8 mouse cellular contexts compared by ENCODE assay signal in the genomic region with DNA sequence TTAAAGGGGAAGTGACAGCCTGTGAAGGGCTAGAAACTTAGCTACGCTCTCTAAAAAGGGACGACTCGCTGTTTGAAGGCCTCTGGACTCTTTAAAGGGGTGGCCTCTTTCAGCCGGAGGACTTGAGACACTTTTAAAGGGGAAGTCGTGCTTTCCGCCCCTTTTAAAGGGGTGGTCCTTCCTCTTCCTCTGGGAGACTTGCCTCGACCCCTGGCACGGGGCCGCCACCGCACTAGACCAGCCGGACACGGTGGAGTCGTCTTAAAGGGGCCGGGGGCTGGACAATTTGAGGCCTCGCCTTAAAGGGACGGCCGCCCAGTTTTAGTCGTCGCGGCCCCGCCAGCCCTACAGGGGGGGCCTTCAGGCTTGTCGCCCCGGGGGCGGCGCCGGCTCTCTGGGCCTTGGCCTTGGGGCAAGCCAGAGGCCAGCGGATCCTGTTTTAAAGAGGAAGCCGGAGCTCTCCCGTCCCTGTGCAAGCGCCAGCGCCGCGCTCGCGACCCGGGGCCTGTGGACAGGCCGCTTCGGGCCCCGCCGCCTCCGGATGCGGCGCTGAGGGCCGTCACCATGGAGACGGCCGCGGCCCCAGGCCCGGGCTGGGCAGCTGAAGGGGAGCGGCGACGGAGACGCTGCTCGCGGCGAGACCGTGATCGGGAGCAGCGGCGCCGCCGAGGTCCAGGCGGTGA. TPM values are rescaled to one million over a fixed set of nuclear protein-coding genes. Genes with fewer than 3 reads are reported as not detected.
DNase-seq lines count a peak whose midpoint lies in the region; ATAC-seq and TF ChIP-seq lines count a peak whose summit lies in the region.

A gene (plus strand): TSS at position 565 of the 683 bp plus-strand sequence.

- peak; percentile 84 for ATAC-seq in kidney, embryonic 14.5 days (ENCODE audit: low FRiP score, low TSS enrichment)
- ATAC-seq in limb, embryonic 14.5 days (ENCODE audit: low FRiP score, low read depth): peak; percentile 81
- peak; percentile 83 for ATAC-seq in midbrain, embryonic 16.5 days
- peak; percentile 80 for ATAC-seq in stomach, embryonic 14.5 days (ENCODE audit: insufficient number of reproducible peaks, insufficient read depth, low FRiP score, low read depth)

- H3K36me3 ChIP-seq in erythroblast, embryonic 14.5 days (ENCODE audit: control insufficient read depth): peaks cover 76% of the 10 kb centered on the region
- peaks cover 63% of the 10 kb centered on the region for H3K36me3 ChIP-seq in heart, embryonic 10.5 days
- peaks cover 54% of the 10 kb centered on the region for H3K36me3 ChIP-seq in kidney, embryonic 14.5 days (ENCODE audit: control insufficient read depth, insufficient read depth, low read length)
- H3K36me3 ChIP-seq in limb, embryonic 14.5 days (ENCODE audit: control insufficient read depth, insufficient read depth, low read length): peaks cover 58% of the 10 kb centered on the region
- peaks cover 23% of the 10 kb centered on the region for H3K36me3 ChIP-seq in midbrain, embryonic 16.5 days (ENCODE audit: control insufficient read depth, insufficient read depth, low read length)
- H3K36me3 ChIP-seq in stomach, embryonic 14.5 days (ENCODE audit: control insufficient read depth, insufficient read depth, low read length): peaks cover 49% of the 10 kb centered on the region

- no peaks in the 10 kb centered on the region for H3K27me3 ChIP-seq in erythroblast, embryonic 14.5 days (ENCODE audit: control insufficient read depth)
- H3K27me3 ChIP-seq in heart, embryonic 10.5 days (ENCODE audit: insufficient read depth, poor library complexity, severe bottlenecking): no peaks in the 10 kb centered on the region
- no peaks in the 10 kb centered on the region for H3K27me3 ChIP-seq in kidney, embryonic 14.5 days (ENCODE audit: control insufficient read depth, insufficient read depth, low read length)
- H3K27me3 ChIP-seq in limb, embryonic 14.5 days (ENCODE audit: control insufficient read depth, insufficient read depth, low read length): no peaks in the 10 kb centered on the region
- H3K27me3 ChIP-seq in midbrain, embryonic 16.5 days (ENCODE audit: control insufficient read depth, insufficient read depth, low read depth, low read length): no peaks in the 10 kb centered on the region
- no peaks in the 10 kb centered on the region for H3K27me3 ChIP-seq in stomach, embryonic 14.5 days (ENCODE audit: control insufficient read depth, insufficient read depth, low read length)

- under 1% methylated on average over 61 of the region's 62 CpGs for WGBS in heart, embryonic 10.5 days
- WGBS in kidney, embryonic 14.5 days: under 1% methylated on average over 58 of the region's 62 CpGs
- WGBS in limb, embryonic 14.5 days: under 1% methylated on average over 46 of the region's 62 CpGs
- 0% methylated on average over 45 of the region's 62 CpGs for WGBS in midbrain, embryonic 16.5 days
- WGBS in stomach, embryonic 14.5 days: under 1% methylated on average over 62 of the region's 62 CpGs

- peak within 1 kb of the TSS; percentile 94 for H3K4me2 ChIP-seq in kidney, embryonic 14.5 days (replicated peaks; ENCODE audit: low read depth, low read length)
- H3K4me2 ChIP-seq in limb, embryonic 14.5 days (replicated peaks; ENCODE audit: low read depth, low read length, severe bottlenecking): peak within 1 kb of the TSS; percentile 86
- H3K4me2 ChIP-seq in midbrain, embryonic 16.5 days (ENCODE audit: low read length): peak within 1 kb of the TSS; percentile 79
- peak within 1 kb of the TSS; percentile 98 for H3K4me2 ChIP-seq in stomach, embryonic 14.5 days (replicated peaks; ENCODE audit: low read depth, low read length)

- peak; percentile 99 for DNase-seq in 416B (ENCODE audit: low read depth)
- peak; percentile 99 for DNase-seq in brain, adult 2 months (ENCODE audit: low read depth, low spot score)
- DNase-seq in heart, embryonic 10.5 days (ENCODE audit: low spot score): peak; percentile 98
- peak; percentile 96 for DNase-seq in limb, embryonic 14.5 days (ENCODE audit: low spot score)

- peak within 1 kb of the TSS; percentile 96 for H3K9ac ChIP-seq in kidney, embryonic 14.5 days (ENCODE audit: low read depth, low read length)
- H3K9ac ChIP-seq in limb, embryonic 14.5 days (ENCODE audit: low read depth, low read length, severe bottlenecking): peak within 1 kb of the TSS; percentile 92
- H3K9ac ChIP-seq in midbrain, embryonic 16.5 days (ENCODE audit: low read depth, low read length): peak within 1 kb of the TSS; percentile 88
- H3K9ac ChIP-seq in stomach, embryonic 14.5 days (replicated peaks; ENCODE audit: low read depth, low read length): peak within 1 kb of the TSS; percentile 85

- H3K27ac ChIP-seq in heart, embryonic 10.5 days: peak within 1 kb of the TSS; percentile 95
- peak within 1 kb of the TSS; percentile 98 for H3K27ac ChIP-seq in kidney, embryonic 14.5 days (ENCODE audit: low read depth, low read length)
- H3K27ac ChIP-seq in limb, embryonic 14.5 days (replicated peaks; ENCODE audit: low read depth, low read length): peak within 1 kb of the TSS; percentile 85
- peak within 1 kb of the TSS; percentile 92 for H3K27ac ChIP-seq in midbrain, embryonic 16.5 days (ENCODE audit: low read length)
- H3K27ac ChIP-seq in stomach, embryonic 14.5 days (ENCODE audit: low read length): peak within 1 kb of the TSS; percentile 92

- peaks cover 59% of the 10 kb centered on the region for H3K4me1 ChIP-seq in erythroblast, embryonic 14.5 days (ENCODE audit: control insufficient read depth)
- peaks cover 24% of the 10 kb centered on the region for H3K4me1 ChIP-seq in heart, embryonic 10.5 days
- H3K4me1 ChIP-seq in kidney, embryonic 14.5 days (ENCODE audit: control insufficient read depth, insufficient read depth, low read length): peaks cover 12% of the 10 kb centered on the region; the same call in 1 of the 2 replicates
- peaks cover 14% of the 10 kb centered on the region for H3K4me1 ChIP-seq in limb, embryonic 14.5 days (ENCODE audit: control insufficient read depth, insufficient read depth, low read length)
- H3K4me1 ChIP-seq in midbrain, embryonic 16.5 days (ENCODE audit: control insufficient read depth, insufficient read depth, low read length): peaks cover 26% of the 10 kb centered on the region
- peaks cover 19% of the 10 kb centered on the region for H3K4me1 ChIP-seq in stomach, embryonic 14.5 days (ENCODE audit: control insufficient read depth, insufficient read depth, low read length)

- no peaks in the 10 kb centered on the region for H3K9me3 ChIP-seq in erythroblast, embryonic 14.5 days (ENCODE audit: control insufficient read depth, low read length)
- no peaks in the 10 kb centered on the region for H3K9me3 ChIP-seq in heart, embryonic 10.5 days
- H3K9me3 ChIP-seq in kidney, embryonic 14.5 days (ENCODE audit: control insufficient read depth, low read length): no peaks in the 10 kb centered on the region
- H3K9me3 ChIP-seq in limb, embryonic 14.5 days (ENCODE audit: control insufficient read depth, low read length): no peaks in the 10 kb centered on the region
- no peaks in the 10 kb centered on the region for H3K9me3 ChIP-seq in midbrain, embryonic 16.5 days (replicated peaks; ENCODE audit: control insufficient read depth, low read length, poor library complexity, severe bottlenecking)
- H3K9me3 ChIP-seq in stomach, embryonic 14.5 days (ENCODE audit: control insufficient read depth, low read depth, low read length): no peaks in the 10 kb centered on the region

- no peak for TF ChIP-seq POLR2A in limb, embryonic 14.5 days (IDR thresholded peaks at IDR 0.05; ENCODE audit: borderline replicate concordance, extremely low read depth, insufficient read depth, insufficient read length)

- H3K4me3 ChIP-seq in erythroblast, embryonic 14.5 days (replicated peaks): peak within 1 kb of the TSS; percentile 92
- peak within 1 kb of the TSS; percentile 100 for H3K4me3 ChIP-seq in heart, embryonic 10.5 days
- H3K4me3 ChIP-seq in kidney, embryonic 14.5 days (ENCODE audit: low read length): peak within 1 kb of the TSS; percentile 98
- peak within 1 kb of the TSS; percentile 89 for H3K4me3 ChIP-seq in limb, embryonic 14.5 days (replicated peaks; ENCODE audit: low read length)
- H3K4me3 ChIP-seq in midbrain, embryonic 16.5 days (ENCODE audit: low read depth, low read length): peak within 1 kb of the TSS; percentile 76
- peak within 1 kb of the TSS; percentile 95 for H3K4me3 ChIP-seq in stomach, embryonic 14.5 days (ENCODE audit: low read depth, low read length)

RNA-seq across cellular contexts. Expression of the gene that starts here (rescaled TPM):
- 36.3 and 37.8 TPM in 2 replicates for polyA plus RNA-seq in erythroblast, embryonic 14.5 days (2012)
- 6.4 and 13.0 TPM in 2 replicates for polyA plus RNA-seq in heart, embryonic 10.5 days (2016; fragmentation: Nextera tagmentation; extraction: Ambion mirVana)
- 16.1 and 16.7 TPM in 2 replicates for polyA plus RNA-seq in kidney, embryonic 14.5 days (2014; fragmentation: Nextera tagmentation; extraction: Ambion mirVana)
- polyA plus RNA-seq in limb, embryonic 14.5 days (2012; rRNA removed): 49.8 and 57.2 TPM in 2 replicates
- 17.3 and 21.1 TPM in 2 replicates for polyA plus RNA-seq in limb, embryonic 14.5 days (2014; fragmentation: Nextera tagmentation; extraction: Ambion mirVana)
- polyA plus RNA-seq in midbrain, embryonic 16.5 days (2015; fragmentation: Nextera tagmentation; extraction: Ambion mirVana): 9.1 and 12.5 TPM in 2 replicates
- polyA plus RNA-seq in stomach, embryonic 14.5 days (2014; fragmentation: Nextera tagmentation; extraction: Ambion mirVana): 14.9 and 18.5 TPM in 2 replicates

Comparison
In these comparisons a context has a peak if more than half of its experiments do, and no peak if none do; other contexts are left out.
1. Peak in every context shown above with its lines: DNase-seq, ATAC-seq, H3K4me3 ChIP-seq and H3K27ac ChIP-seq.